Mouse (Mus musculus): ENCODE results near the gene Olfr549. TPM values are rescaled to one million over a fixed set of nuclear protein-coding genes. Genes with fewer than 3 reads are reported as not detected.

The Olfr549 gene
- polyA plus RNA-seq, 1 experiment from 2014 or later = not detected

- H3K4me2 ChIP-seq = no peak within 1 kb of the TSS
- H3K4me1 ChIP-seq = no peaks in the 10 kb centered on the region
- 81% methylated on average over 1 of the region's 1 CpGs for WGBS
- H3K4me3 ChIP-seq = no peak within 1 kb of the TSS
- H3K27me3 ChIP-seq = no peaks in the 10 kb centered on the region
- H3K9me3 ChIP-seq = no peaks in the 10 kb centered on the region
- no peaks in the 10 kb centered on the region for H3K36me3 ChIP-seq
- H3K27ac ChIP-seq = no peak within 1 kb of the TSS
- ATAC-seq (ENCODE audit: insufficient number of reproducible peaks, low FRiP score, low TSS enrichment, low read depth) = no peak
- H3K9ac ChIP-seq = no peak within 1 kb of the TSS
Measured at GRCm38 (mm10) chr7:102534449-102534848, 15.2 kb upstream of the Olfr549 start, which contains the start of gene Olfr547. Gene Olfr547 (plus strand): TSS chr7:102534749.

- Histone ChIP-seq H3K36me3 (no peaks in the 10 kb centered on the region), H3K4me3 (no peak within 1 kb of the TSS), H3K4me1 (no peaks in the 10 kb centered on the region), H3K27me3 (no peaks in the 10 kb centered on the region), H3K9me3 (no peaks in the 10 kb centered on the region), H3K9ac (no peak within 1 kb of the TSS), H3K4me2 (no peak within 1 kb of the TSS), H3K27ac (no peak within 1 kb of the TSS)
- 82% methylated on average over 2 of the region's 2 CpGs for WGBS
- ATAC-seq (ENCODE audit: insufficient number of reproducible peaks, low FRiP score, low TSS enrichment, low read depth) = no peak
Measured at GRCm38 (mm10) chr7:102540596-102540995, 9.1 kb upstream of the Olfr549 start, which contains the start of gene Olfr548-ps1. Gene Olfr548-ps1 (plus strand): TSS chr7:102540896.

- Histone ChIP-seq H3K4me3 (no peak overlapping the region), H3K27me3 (no peaks in the 10 kb centered on the region), H3K4me2 (no peak overlapping the region), H3K36me3 (no peaks in the 10 kb centered on the region), H3K4me1 (no peaks in the 10 kb centered on the region), H3K27ac (no peak overlapping the region), H3K9me3 (no peaks in the 10 kb centered on the region), H3K9ac (no peak overlapping the region)
- WGBS = 60% methylated on average over 3 of the region's 3 CpGs
- no peak for ATAC-seq (ENCODE audit: insufficient number of reproducible peaks, low FRiP score, low TSS enrichment, low read depth)
Measured at GRCm38 (mm10) chr7:102541251-102541650, 8.4 kb upstream of the Olfr549 start.

- Histone ChIP-seq H3K27ac (no peak overlapping the region), H3K4me2 (no peak overlapping the region), H3K4me1 (no peaks in the 10 kb centered on the region), H3K36me3 (no peaks in the 10 kb centered on the region), H3K9ac (no peak overlapping the region), H3K27me3 (no peaks in the 10 kb centered on the region), H3K4me3 (no peak overlapping the region), H3K9me3 (no peaks in the 10 kb centered on the region)
- WGBS = 68% methylated on average over 3 of the region's 3 CpGs
- no peak for ATAC-seq (ENCODE audit: insufficient number of reproducible peaks, low FRiP score, low TSS enrichment, low read depth)
Measured at GRCm38 (mm10) chr7:102553279-102553678, 3.6 kb downstream of the Olfr549 start.

- H3K4me1 ChIP-seq = peaks cover 8% of the 10 kb centered on the region; the same call in 1 of the 2 replicates
- H3K27ac ChIP-seq = peak within 1 kb of the TSS; percentile 24; the same call in 1 of the 2 replicates
- peak within 1 kb of the TSS; percentile 45 for H3K4me3 ChIP-seq
- H3K9ac ChIP-seq = peak within 1 kb of the TSS; percentile 31
- H3K36me3 ChIP-seq = no peaks in the 10 kb centered on the region
- H3K27me3 ChIP-seq = no peaks in the 10 kb centered on the region
- peak within 1 kb of the TSS; percentile 55 for H3K4me2 ChIP-seq
- 17% methylated on average over 10 of the region's 10 CpGs for WGBS
- ATAC-seq (ENCODE audit: insufficient number of reproducible peaks, low FRiP score, low TSS enrichment, low read depth) = peak; percentile 83
- no peaks in the 10 kb centered on the region for H3K9me3 ChIP-seq
Measured at GRCm38 (mm10) chr7:102564999-102565997, 15.6 kb downstream of the Olfr549 start, which contains the start of gene Trim21. Gene Trim21 (minus strand): TSS chr7:102565486.

GRCm38 (mm10) chr7:102566219-102566618 is 16.5 kb downstream of the Olfr549 start:
- ATAC-seq (ENCODE audit: insufficient number of reproducible peaks, low FRiP score, low TSS enrichment, low read depth) = no peak
- no peaks in the 10 kb centered on the region for H3K27me3 ChIP-seq
- H3K4me1 ChIP-seq = peaks cover 8% of the 10 kb centered on the region; the same call in 1 of the 2 replicates
- no peaks in the 10 kb centered on the region for H3K9me3 ChIP-seq
- 89% methylated on average over 4 of the region's 4 CpGs for WGBS
- H3K9ac ChIP-seq = no peak overlapping the region
- no peak overlapping the region for H3K4me3 ChIP-seq
- H3K36me3 ChIP-seq = no peaks in the 10 kb centered on the region
- no peak overlapping the region for H3K27ac ChIP-seq
- no peak overlapping the region for H3K4me2 ChIP-seq

GRCm38 (mm10) chr7:102571142-102571541 is 21.5 kb downstream of the Olfr549 start, which contains the start of gene Olfr550:
Gene Olfr550 (plus strand): TSS chr7:102571442.
- Histone ChIP-seq H3K9me3 (no peaks in the 10 kb centered on the region), H3K4me1 (no peaks in the 10 kb centered on the region), H3K9ac (no peak within 1 kb of the TSS), H3K27me3 (no peaks in the 10 kb centered on the region), H3K36me3 (no peaks in the 10 kb centered on the region), H3K4me2 (no peak within 1 kb of the TSS), H3K4me3 (no peak within 1 kb of the TSS), H3K27ac (no peak within 1 kb of the TSS)
- 86% methylated on average over 8 of the region's 8 CpGs for WGBS
- no peak for ATAC-seq (ENCODE audit: insufficient number of reproducible peaks, low FRiP score, low TSS enrichment, low read depth)

GRCm38 (mm10) chr7:102573174-102573830 is 23.6 kb downstream of the Olfr549 start:
- Histone ChIP-seq H3K9ac (no peak overlapping the region), H3K4me2 (no peak overlapping the region), H3K27ac (no peak overlapping the region), H3K36me3 (no peaks in the 10 kb centered on the region), H3K4me1 (no peaks in the 10 kb centered on the region), H3K4me3 (no peak overlapping the region), H3K27me3 (no peaks in the 10 kb centered on the region), H3K9me3 (no peaks in the 10 kb centered on the region)
- WGBS = 84% methylated on average over 3 of the region's 3 CpGs
- no peak for ATAC-seq (ENCODE audit: insufficient number of reproducible peaks, low FRiP score, low TSS enrichment, low read depth)

- Histone ChIP-seq H3K9me3 (no peaks in the 10 kb centered on the region), H3K9ac (no peak overlapping the region), H3K4me1 (no peaks in the 10 kb centered on the region), H3K36me3 (no peaks in the 10 kb centered on the region), H3K4me3 (no peak overlapping the region), H3K4me2 (no peak overlapping the region), H3K27ac (no peak overlapping the region), H3K27me3 (no peaks in the 10 kb centered on the region)
- 69% methylated on average over 6 of the region's 6 CpGs for WGBS
- ATAC-seq (ENCODE audit: insufficient number of reproducible peaks, low FRiP score, low TSS enrichment, low read depth) = no peak
Measured at GRCm38 (mm10) chr7:102575998-102576397, 26.3 kb downstream of the Olfr549 start.

- Histone ChIP-seq H3K4me2 (no peak within 1 kb of the TSS), H3K36me3 (no peaks in the 10 kb centered on the region), H3K4me3 (no peak within 1 kb of the TSS), H3K27me3 (no peaks in the 10 kb centered on the region), H3K27ac (no peak within 1 kb of the TSS), H3K9me3 (no peaks in the 10 kb centered on the region), H3K4me1 (no peaks in the 10 kb centered on the region), H3K9ac (no peak within 1 kb of the TSS)
- 91% methylated on average over 3 of the region's 3 CpGs for WGBS
- no peak for ATAC-seq (ENCODE audit: insufficient number of reproducible peaks, low FRiP score, low TSS enrichment, low read depth)
Measured at GRCm38 (mm10) chr7:102591786-102592185, 42.1 kb downstream of the Olfr549 start, which contains the start of gene Olfr551. Gene Olfr551 (minus strand): TSS chr7:102591886.

- Histone ChIP-seq H3K27me3 (no peaks in the 10 kb centered on the region), H3K9ac (no peak within 1 kb of the TSS), H3K27ac (no peak within 1 kb of the TSS), H3K4me3 (no peak within 1 kb of the TSS), H3K36me3 (no peaks in the 10 kb centered on the region), H3K4me2 (no peak within 1 kb of the TSS), H3K4me1 (no peaks in the 10 kb centered on the region), H3K9me3 (no peaks in the 10 kb centered on the region)
- 52% methylated on average over 1 of the region's 1 CpGs for WGBS
- no peak for ATAC-seq (ENCODE audit: insufficient number of reproducible peaks, low FRiP score, low TSS enrichment, low read depth)
Measured at GRCm38 (mm10) chr7:102597378-102598031, 47.8 kb downstream of the Olfr549 start, which contains the start of gene Olfr552. Gene Olfr552 (plus strand): TSS chr7:102597770.

Measured in limb, embryonic 15.5 days (tissue).